Mouse (Mus musculus): ENCODE data around the gene Itpkb. TPM values are rescaled to one million over a fixed set of nuclear protein-coding genes. Genes with fewer than 3 reads are reported as not detected.

Gene Itpkb
- polyA plus RNA-seq, 1 experiment: 18.1 TPM

- TF ChIP-seq CTCF (IDR thresholded peaks at IDR 0.05; ENCODE audit: control insufficient read depth, insufficient read depth, low read length): no peak
- TF ChIP-seq POLR2A (IDR thresholded peaks at IDR 0.05; ENCODE audit: borderline replicate concordance, control insufficient read depth, low read depth, low read length): no peak
- H3K27ac ChIP-seq (ENCODE audit: control insufficient read depth, insufficient read depth, low read depth, low read length, poor library complexity): no peak overlapping the region
- no peak overlapping the region for H3K4me3 ChIP-seq (replicated peaks; ENCODE audit: control insufficient read depth, low read depth, low read length)
- WGBS: 71% methylated on average over 5 of the region's 5 CpGs
- peaks cover 5% of the 10 kb centered on the region for H3K4me1 ChIP-seq (ENCODE audit: control insufficient read depth, insufficient read depth, low read length)
These were observed 8.9 kb downstream of the Itpkb start for GRCm38 (mm10) chr1:180339143-180339542.

- WGBS: 57% methylated on average over 7 of the region's 7 CpGs
- no peak overlapping the region for H3K4me3 ChIP-seq (replicated peaks; ENCODE audit: control insufficient read depth, low read depth, low read length)
- TF ChIP-seq POLR2A (IDR thresholded peaks at IDR 0.05; ENCODE audit: borderline replicate concordance, control insufficient read depth, low read depth, low read length): no peak
- no peak for TF ChIP-seq CTCF (IDR thresholded peaks at IDR 0.05; ENCODE audit: control insufficient read depth, insufficient read depth, low read length)
- peaks cover 2% of the 10 kb centered on the region for H3K4me1 ChIP-seq (ENCODE audit: control insufficient read depth, insufficient read depth, low read length)
- no peak overlapping the region for H3K27ac ChIP-seq (ENCODE audit: control insufficient read depth, insufficient read depth, low read depth, low read length, poor library complexity)
These were observed 12.7 kb downstream of the Itpkb start for GRCm38 (mm10) chr1:180342944-180343343.

- Histone ChIP-seq H3K4me3 (replicated peaks; ENCODE audit: control insufficient read depth, low read depth, low read length) (no peak overlapping the region), H3K4me1 (ENCODE audit: control insufficient read depth, insufficient read depth, low read length) (peaks cover 2% of the 10 kb centered on the region), H3K27ac (ENCODE audit: control insufficient read depth, insufficient read depth, low read depth, low read length, poor library complexity) (no peak overlapping the region)
- 35% methylated on average over 8 of the region's 8 CpGs for WGBS
- TF ChIP-seq CTCF (IDR thresholded peaks at IDR 0.05; ENCODE audit: control insufficient read depth, insufficient read depth, low read length) (no peak), POLR2A (IDR thresholded peaks at IDR 0.05; ENCODE audit: borderline replicate concordance, control insufficient read depth, low read depth, low read length) (no peak)
These were observed 13.3 kb downstream of the Itpkb start for GRCm38 (mm10) chr1:180343434-180344210.

GRCm38 (mm10) chr1:180345098-180345497 lies 14.8 kb downstream of the Itpkb start:
- Histone ChIP-seq H3K4me3 (replicated peaks; ENCODE audit: control insufficient read depth, low read depth, low read length) (no peak overlapping the region), H3K27ac (ENCODE audit: control insufficient read depth, insufficient read depth, low read depth, low read length, poor library complexity) (no peak overlapping the region), H3K4me1 (ENCODE audit: control insufficient read depth, insufficient read depth, low read length) (peaks cover 2% of the 10 kb centered on the region)
- 85% methylated on average over 5 of the region's 5 CpGs for WGBS
- TF ChIP-seq CTCF (IDR thresholded peaks at IDR 0.05; ENCODE audit: control insufficient read depth, insufficient read depth, low read length) (no peak), POLR2A (IDR thresholded peaks at IDR 0.05; ENCODE audit: borderline replicate concordance, control insufficient read depth, low read depth, low read length) (no peak)

GRCm38 (mm10) chr1:180347059-180347458 lies 16.8 kb downstream of the Itpkb start:
- Histone ChIP-seq H3K4me1 (ENCODE audit: control insufficient read depth, insufficient read depth, low read length) (peaks cover 2% of the 10 kb centered on the region), H3K27ac (ENCODE audit: control insufficient read depth, insufficient read depth, low read depth, low read length, poor library complexity) (no peak overlapping the region), H3K4me3 (replicated peaks; ENCODE audit: control insufficient read depth, low read depth, low read length) (no peak overlapping the region)
- TF ChIP-seq CTCF (IDR thresholded peaks at IDR 0.05; ENCODE audit: control insufficient read depth, insufficient read depth, low read length): no peak
- TF ChIP-seq POLR2A (IDR thresholded peaks at IDR 0.05; ENCODE audit: borderline replicate concordance, control insufficient read depth, low read depth, low read length): no peak
- 84% methylated on average over 4 of the region's 4 CpGs for WGBS

GRCm38 (mm10) chr1:180347907-180348306 lies 17.6 kb downstream of the Itpkb start:
- no peak overlapping the region for H3K27ac ChIP-seq (ENCODE audit: control insufficient read depth, insufficient read depth, low read depth, low read length, poor library complexity)
- no peak overlapping the region for H3K4me3 ChIP-seq (replicated peaks; ENCODE audit: control insufficient read depth, low read depth, low read length)
- TF ChIP-seq POLR2A (IDR thresholded peaks at IDR 0.05; ENCODE audit: borderline replicate concordance, control insufficient read depth, low read depth, low read length) (no peak), CTCF (IDR thresholded peaks at IDR 0.05; ENCODE audit: control insufficient read depth, insufficient read depth, low read length) (no peak)
- H3K4me1 ChIP-seq (ENCODE audit: control insufficient read depth, insufficient read depth, low read length): peaks cover 4% of the 10 kb centered on the region
- WGBS: 86% methylated on average over 6 of the region's 6 CpGs

- TF ChIP-seq CTCF (IDR thresholded peaks at IDR 0.05; ENCODE audit: control insufficient read depth, insufficient read depth, low read length) (no peak), POLR2A (IDR thresholded peaks at IDR 0.05; ENCODE audit: borderline replicate concordance, control insufficient read depth, low read depth, low read length) (no peak)
- Histone ChIP-seq H3K4me3 (replicated peaks; ENCODE audit: control insufficient read depth, low read depth, low read length) (no peak overlapping the region), H3K27ac (ENCODE audit: control insufficient read depth, insufficient read depth, low read depth, low read length, poor library complexity) (no peak overlapping the region), H3K4me1 (ENCODE audit: control insufficient read depth, insufficient read depth, low read length) (peaks cover 4% of the 10 kb centered on the region; the same call in 1 of the 2 replicates)
These were observed 18.8 kb downstream of the Itpkb start for GRCm38 (mm10) chr1:180349090-180349489.

- peaks cover 15% of the 10 kb centered on the region for H3K4me1 ChIP-seq (ENCODE audit: control insufficient read depth, insufficient read depth, low read length)
- no peak overlapping the region for H3K27ac ChIP-seq (ENCODE audit: control insufficient read depth, insufficient read depth, low read depth, low read length, poor library complexity)
- H3K4me3 ChIP-seq (replicated peaks; ENCODE audit: control insufficient read depth, low read depth, low read length): no peak overlapping the region
- TF ChIP-seq POLR2A (IDR thresholded peaks at IDR 0.05; ENCODE audit: borderline replicate concordance, control insufficient read depth, low read depth, low read length): no peak
- no peak for TF ChIP-seq CTCF (IDR thresholded peaks at IDR 0.05; ENCODE audit: control insufficient read depth, insufficient read depth, low read length)
- 57% methylated on average over 3 of the region's 3 CpGs for WGBS
These were observed 22.0 kb downstream of the Itpkb start for GRCm38 (mm10) chr1:180352258-180352657.
